Mouse (Mus musculus) lung, embryonic 16.5 days (tissue): ENCODE data around the gene Clec12b. TPM values are rescaled to one million over a fixed set of nuclear protein-coding genes. Genes with fewer than 3 reads are reported as not detected.
A peak's percentile ranks its signal among the peaks of the same experiment; 100 is the strongest.

Source experiments
- ATAC-seq: fragments of 200-750 bp; cut with Nextera tagmentation; 2 replicates; pipeline ENCODE4 v1.8.0; 2017; ENCODE audit warnings: low read depth, mild to moderate bottlenecking, moderate library complexity
- H3K27ac ChIP-seq: fragments of 300-500 bp; sonication (generic); 2 replicates; pipeline ENCODE4 v1.5.1; 2014; ENCODE audit warnings: mild to moderate bottlenecking, control low read depth, low read length
- H3K27me3 ChIP-seq: fragments of 300-500 bp; sonication (generic); 2 replicates; pipeline ENCODE4 v1.6.1; 2014; ENCODE audit warnings: low read depth, low read length, mixed read lengths; ENCODE audit not compliant: control insufficient read depth, insufficient read depth
- H3K36me3 ChIP-seq: fragments of 300-500 bp; sonication (generic); 2 replicates; pipeline ENCODE4 v1.6.1; 2014; ENCODE audit warnings: low read length; ENCODE audit not compliant: control insufficient read depth, insufficient read depth
- H3K4me1 ChIP-seq: fragments of 300-500 bp; sonication (generic); replicated peaks from 2 replicates; pipeline ENCODE4 v1.6.1; 2014; ENCODE audit warnings: low read length, mixed read lengths; ENCODE audit not compliant: control insufficient read depth, insufficient read depth
- H3K4me2 ChIP-seq: fragments of 300-500 bp; sonication (generic); 2 replicates; pipeline ENCODE4 v1.6.1; 2014; ENCODE audit warnings: low read depth, low read length, control low read depth
- H3K4me3 ChIP-seq: fragments of 300-500 bp; sonication (generic); 2 replicates; pipeline ENCODE4 v1.5.1; 2014; ENCODE audit warnings: mild to moderate bottlenecking, low read length, control low read depth
- H3K9ac ChIP-seq: fragments of 300-500 bp; sonication (generic); 2 replicates; pipeline ENCODE4 v1.6.1; 2014; ENCODE audit warnings: low read length, control low read depth
- H3K9me3 ChIP-seq: fragments of 300-500 bp; sonication (generic); 2 replicates; pipeline ENCODE4 v1.6.1; 2016; ENCODE audit warnings: low read length; ENCODE audit not compliant: control insufficient read depth
- WGBS: fragments of 180-500 bp; shearing (Covaris S2); extraction: QIAGEN DNeasy Blood & Tissue Kit; methylation state at CpG from one replicate; pipeline ENCODE4 v1.1.7; 2014; 5-methylcytosine and 5-hydroxymethylcytosine counted together
- polyA plus RNA-seq: library from polyadenylated mRNA; unstranded; fragments of >200 nt; fragmentation: Nextera tagmentation; extraction: Ambion mirVana; gene quantifications from 2 replicates; pipeline ENCODE4 v1.2.1, GENCODE M21; 2015

The Clec12b gene
- polyA plus RNA-seq, 1 experiment from 2014 or later, result 0.36 TPM

GRCm38 (mm10) chr6:129385000-129385399 lies 674 bp downstream of the Clec12b start:
- Histone ChIP-seq H3K9me3 (no peaks in the 10 kb centered on the region), H3K4me1 (no peaks in the 10 kb centered on the region), H3K27me3 (no peaks in the 10 kb centered on the region), H3K27ac (no peak overlapping the region), H3K36me3 (no peaks in the 10 kb centered on the region), H3K4me2 (no peak overlapping the region), H3K4me3 (no peak overlapping the region), H3K9ac (no peak overlapping the region)
- no peak for ATAC-seq
- WGBS, result 82% methylated on average over 4 of the region's 4 CpGs

- Histone ChIP-seq H3K27ac (no peak overlapping the region), H3K4me3 (no peak overlapping the region), H3K36me3 (no peaks in the 10 kb centered on the region), H3K9ac (no peak overlapping the region), H3K4me1 (no peaks in the 10 kb centered on the region), H3K9me3 (no peaks in the 10 kb centered on the region), H3K27me3 (no peaks in the 10 kb centered on the region), H3K4me2 (no peak overlapping the region)
- WGBS, result 48% methylated on average over 3 of the region's 3 CpGs
- ATAC-seq, result no peak
Observed at GRCm38 (mm10) chr6:129383466-129383865, 2.2 kb downstream of the Clec12b start.

GRCm38 (mm10) chr6:129381736-129382135 lies 3.9 kb downstream of the Clec12b start:
- H3K4me3 ChIP-seq, result no peak overlapping the region
- H3K4me2 ChIP-seq, result no peak overlapping the region
- 33% methylated on average over 1 of the region's 1 CpGs for WGBS
- H3K36me3 ChIP-seq, result no peaks in the 10 kb centered on the region
- no peaks in the 10 kb centered on the region for H3K9me3 ChIP-seq
- H3K27me3 ChIP-seq, result no peaks in the 10 kb centered on the region
- no peak for ATAC-seq
- H3K27ac ChIP-seq, result no peak overlapping the region
- H3K9ac ChIP-seq, result no peak overlapping the region
- H3K4me1 ChIP-seq, result no peaks in the 10 kb centered on the region

DNA sequence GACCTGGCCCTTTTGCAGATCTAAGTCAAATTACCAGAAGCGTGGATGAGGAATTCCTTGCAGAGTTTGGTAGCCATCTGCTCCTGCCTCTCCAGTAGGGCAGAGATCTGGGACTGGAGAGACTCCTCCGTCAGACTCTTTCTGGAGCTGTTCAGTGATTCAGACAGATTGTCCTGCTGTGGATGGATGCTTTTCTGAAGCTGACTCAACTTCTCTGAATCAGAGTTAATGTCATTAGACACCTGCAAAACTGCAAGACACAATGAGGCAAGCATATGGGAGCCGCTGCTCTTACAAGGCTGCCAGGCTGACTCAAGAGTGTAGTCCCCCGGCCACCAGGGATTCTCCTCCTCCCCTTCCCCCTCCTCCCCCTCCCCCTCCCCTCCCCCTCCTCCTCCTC lies 5.2 kb downstream of the Clec12b start:
- no peak for ATAC-seq
- H3K4me2 ChIP-seq, result no peak overlapping the region
- no peaks in the 10 kb centered on the region for H3K36me3 ChIP-seq
- H3K27me3 ChIP-seq, result no peaks in the 10 kb centered on the region
- no peak overlapping the region for H3K27ac ChIP-seq
- no peaks in the 10 kb centered on the region for H3K4me1 ChIP-seq
- H3K9ac ChIP-seq, result no peak overlapping the region
- 57% methylated on average over 4 of the region's 4 CpGs for WGBS
- H3K4me3 ChIP-seq, result no peak overlapping the region
- peaks cover 2% of the 10 kb centered on the region; the same call in 1 of the 2 replicates for H3K9me3 ChIP-seq

DNA sequence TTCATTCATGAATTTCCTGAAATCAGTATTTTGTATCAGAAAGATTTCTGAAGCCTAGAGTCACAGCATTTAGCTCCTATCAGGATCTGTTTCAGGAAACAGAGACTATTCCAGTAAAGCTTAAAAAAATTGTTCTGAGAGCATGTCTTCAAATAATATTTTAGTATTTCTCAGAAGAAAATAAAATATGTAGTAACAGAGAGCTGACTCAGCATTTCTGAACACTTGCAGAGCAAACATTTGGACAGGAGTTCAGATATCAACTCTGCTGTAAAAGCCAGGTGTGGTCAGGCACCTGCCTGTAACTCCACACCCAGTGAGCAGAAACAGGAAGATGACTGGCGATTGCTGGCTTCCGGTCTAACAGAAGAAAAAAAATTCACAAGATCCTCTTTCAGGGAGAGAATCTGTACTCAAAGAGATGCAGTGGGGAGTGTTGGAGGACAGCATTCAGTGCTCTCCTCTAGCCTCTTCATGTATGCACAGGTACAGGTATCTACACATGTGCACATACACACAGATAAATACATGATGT lies 10.7 kb downstream of the Clec12b start:
- H3K9ac ChIP-seq, result no peak overlapping the region
- no peaks in the 10 kb centered on the region for H3K36me3 ChIP-seq
- 64% methylated on average over 2 of the region's 2 CpGs for whole genome bisulfite sequencing
- no peak overlapping the region for H3K4me3 ChIP-seq
- H3K4me1 ChIP-seq, result no peaks in the 10 kb centered on the region
- H3K9me3 ChIP-seq, result peaks cover 2% of the 10 kb centered on the region; the same call in 1 of the 2 replicates
- H3K4me2 ChIP-seq, result no peak overlapping the region
- ATAC-seq, result no peak
- no peak overlapping the region for H3K27ac ChIP-seq
- no peaks in the 10 kb centered on the region for H3K27me3 ChIP-seq

- WGBS, result 59% methylated on average over 7 of the region's 7 CpGs
- H3K36me3 ChIP-seq, result no peaks in the 10 kb centered on the region
- no peaks in the 10 kb centered on the region for H3K9me3 ChIP-seq
- no peak for ATAC-seq
- no peak overlapping the region for H3K9ac ChIP-seq
- H3K4me1 ChIP-seq, result no peaks in the 10 kb centered on the region
- H3K27me3 ChIP-seq, result no peaks in the 10 kb centered on the region
- H3K4me2 ChIP-seq, result no peak overlapping the region
- H3K4me3 ChIP-seq, result no peak overlapping the region
- no peak overlapping the region for H3K27ac ChIP-seq
Observed at GRCm38 (mm10) chr6:129369374-129370132, 16.1 kb downstream of the Clec12b start.

DNA sequence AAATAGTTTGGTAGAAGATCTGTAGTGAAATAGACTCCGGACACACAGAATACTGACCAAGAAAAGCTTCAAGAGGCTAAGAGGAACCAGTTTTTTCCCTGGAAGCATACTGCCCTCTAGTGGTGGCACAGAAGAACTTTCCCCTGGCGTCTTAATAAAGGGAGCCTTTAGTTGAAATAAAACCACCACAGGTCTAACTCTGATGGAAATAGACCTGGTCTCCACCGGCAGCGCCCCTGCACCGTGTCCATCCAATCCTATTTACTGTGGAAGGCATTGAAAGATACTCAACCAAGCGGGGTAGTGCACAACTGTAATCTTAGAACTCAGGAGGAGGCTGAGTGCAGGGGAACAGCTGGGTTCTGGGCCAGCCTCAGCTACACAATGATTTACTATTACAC lies 19.7 kb downstream of the Clec12b start:
- H3K9me3 ChIP-seq, result no peaks in the 10 kb centered on the region
- H3K4me2 ChIP-seq, result no peak overlapping the region
- 12% methylated on average over 6 of the region's 6 CpGs for WGBS
- no peaks in the 10 kb centered on the region for H3K27me3 ChIP-seq
- no peak overlapping the region for H3K27ac ChIP-seq
- ATAC-seq, result peak; percentile 47; the same call in 1 of the 2 replicates
- H3K4me1 ChIP-seq, result no peaks in the 10 kb centered on the region
- no peaks in the 10 kb centered on the region for H3K36me3 ChIP-seq
- no peak overlapping the region for H3K4me3 ChIP-seq
- H3K9ac ChIP-seq, result no peak overlapping the region

GRCm38 (mm10) chr6:129363942-129364341 lies 21.7 kb downstream of the Clec12b start:
- Histone ChIP-seq H3K27ac (no peak overlapping the region), H3K9me3 (no peaks in the 10 kb centered on the region), H3K4me3 (no peak overlapping the region), H3K36me3 (no peaks in the 10 kb centered on the region), H3K4me1 (no peaks in the 10 kb centered on the region), H3K4me2 (no peak overlapping the region), H3K9ac (no peak overlapping the region), H3K27me3 (no peaks in the 10 kb centered on the region)
- ATAC-seq, result no peak
- WGBS, result 23% methylated on average over 1 of the region's 1 CpGs

DNA sequence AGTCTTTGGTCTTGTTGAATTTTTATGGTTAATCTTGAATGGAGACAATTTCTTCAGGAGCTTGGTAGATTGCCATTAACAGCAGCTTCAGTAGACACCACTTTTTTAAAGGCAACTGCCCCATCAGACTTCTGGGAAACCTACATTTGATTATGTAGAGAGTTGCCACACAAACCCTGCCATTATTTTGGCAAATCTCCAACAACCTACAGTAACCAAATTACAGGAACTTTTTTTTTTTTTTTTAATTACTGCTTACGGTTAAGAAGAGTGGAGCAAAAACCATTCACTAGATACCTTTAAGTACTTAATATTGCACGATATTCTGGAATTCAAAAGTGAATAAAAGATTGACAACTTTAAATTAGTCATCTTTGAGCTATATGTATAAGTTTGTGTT lies 26.2 kb downstream of the Clec12b start:
- Histone ChIP-seq H3K36me3 (no peaks in the 10 kb centered on the region), H3K4me3 (no peak overlapping the region), H3K9ac (no peak overlapping the region), H3K9me3 (no peaks in the 10 kb centered on the region), H3K4me1 (no peaks in the 10 kb centered on the region), H3K4me2 (no peak overlapping the region), H3K27ac (no peak overlapping the region), H3K27me3 (no peaks in the 10 kb centered on the region)
- no peak for ATAC-seq
- WGBS, result 87% methylated on average over 2 of the region's 2 CpGs
